Mouse (Mus musculus): ENCODE results near the gene Tm6sf1. TPM values are rescaled to one million over a fixed set of nuclear protein-coding genes. Genes with fewer than 3 reads are reported as not detected.

The Tm6sf1 gene
- total RNA-seq (2012; rRNA removed), result 0.59 and 0.93 TPM in 2 replicates
- 0.28 and 0.54 TPM in 2 replicates for total RNA-seq (2014; rRNA removed)
- polyA plus RNA-seq (2012; ENCODE audit: insufficient read length, low read depth), result 0.57 and 0.68 TPM in 2 replicates

DNA sequence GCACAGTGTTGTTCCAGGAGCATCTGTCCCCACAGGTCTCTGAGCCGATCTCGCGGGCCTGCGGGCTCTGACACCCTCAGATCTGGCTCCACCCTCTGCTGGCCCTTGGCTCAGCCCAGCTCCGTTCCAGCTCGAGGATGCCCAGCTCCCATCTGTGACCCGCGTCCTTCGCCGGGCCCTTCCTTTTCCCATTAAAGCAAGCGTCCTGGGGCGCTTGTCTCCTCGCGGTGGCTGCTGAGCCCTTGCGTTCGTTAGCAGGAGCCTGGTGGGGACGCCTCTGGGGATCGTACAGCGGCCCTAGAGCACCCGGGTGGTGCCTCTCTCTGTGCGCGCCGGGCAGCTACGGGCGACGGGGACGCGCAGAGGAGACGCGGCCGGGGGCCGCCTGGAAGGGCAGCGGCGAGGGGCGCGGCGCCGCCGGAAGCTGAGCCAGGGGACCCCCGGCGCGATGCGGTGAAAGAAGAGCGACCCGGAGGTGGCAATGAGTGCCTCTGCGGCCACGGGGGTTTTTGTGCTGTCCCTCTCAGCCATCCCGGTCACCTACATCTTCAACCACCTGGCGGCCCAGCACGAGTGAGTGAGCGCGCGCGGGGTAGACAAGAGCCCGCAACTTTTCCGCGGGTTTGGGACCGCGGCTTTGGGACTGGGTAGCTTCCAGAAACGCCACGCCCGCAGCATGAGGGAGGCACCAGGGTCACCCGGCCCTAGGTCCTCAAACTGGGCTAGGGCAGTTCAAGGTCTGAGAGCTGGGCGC lies at the start of gene Tm6sf1:
TSS of gene Tm6sf1 (plus strand) at position 34 of the 754 bp plus-strand sequence.
- Histone ChIP-seq H3K9me3 (replicated peaks; ENCODE audit: low read length) (no peaks in the 10 kb centered on the region), H3K79me2 (replicated peaks; ENCODE audit: control insufficient read depth, extremely low read depth, insufficient read depth, poor library complexity, severe bottlenecking) (no peaks in the 10 kb centered on the region), H3K4me3 (replicated peaks in 1 of 3; ENCODE audit: low read depth in 2 of 3, low read length in 2 of 3, poor library complexity in 1 of 3) (peak within 1 kb of the TSS; percentile 28 to 51 (median 28)), H3K36me3 (replicated peaks in 1 of 2; ENCODE audit: control insufficient read depth in 1 of 2, insufficient read depth in 1 of 2, low read length in 1 of 2) (no peaks in the 10 kb centered on the region), H3K4me1 (ENCODE audit: control insufficient read depth in 1 of 2, insufficient read depth in 2 of 2) (peaks cover 23 to 54% of the 10 kb centered on the region in 2 experiments), H3K27ac (ENCODE audit: insufficient read depth, low read depth) (no peak within 1 kb of the TSS), H3K4me2 (ENCODE audit: insufficient read depth, low read depth, poor library complexity, severe bottlenecking) (peak within 1 kb of the TSS; percentile 88), H3K27me3 (replicated peaks) (peaks cover 14% of the 10 kb centered on the region), H3K9ac (ENCODE audit: insufficient read depth, low read depth) (peak within 1 kb of the TSS; percentile 21; the same call in 1 of the 2 replicates)
- in situ Hi-C loops (cut with MboI; ENCODE audit: low pct_ligation_motif_present, low pct_unique_long_range_greater_than_20kb, low sequenced_read_pairs), result no loop called here
- DNase-seq (ENCODE audit: extremely low read depth), result no peak
- TF ChIP-seq POLR2AphosphoS2 (IDR thresholded peaks at IDR 0.05; ENCODE audit: low read depth, low read length), result no peak
- no peak for TF ChIP-seq CTCF (conservative IDR thresholded peaks at IDR 0.05 in 1 of 2, IDR thresholded peaks at IDR 0.05 in 1 of 2; ENCODE audit: low read depth in 2 of 2, low read length in 2 of 2)
- no peak for TF ChIP-seq MXI1 (IDR thresholded peaks at IDR 0.05; ENCODE audit: low read depth, low read length)
- dilution Hi-C loops (cut with MboI; ENCODE audit: extremely low pct_ligation_motif_present, extremely low pct_unique_long_range_greater_than_20kb, low sequenced_read_pairs), result no loop called here

DNA sequence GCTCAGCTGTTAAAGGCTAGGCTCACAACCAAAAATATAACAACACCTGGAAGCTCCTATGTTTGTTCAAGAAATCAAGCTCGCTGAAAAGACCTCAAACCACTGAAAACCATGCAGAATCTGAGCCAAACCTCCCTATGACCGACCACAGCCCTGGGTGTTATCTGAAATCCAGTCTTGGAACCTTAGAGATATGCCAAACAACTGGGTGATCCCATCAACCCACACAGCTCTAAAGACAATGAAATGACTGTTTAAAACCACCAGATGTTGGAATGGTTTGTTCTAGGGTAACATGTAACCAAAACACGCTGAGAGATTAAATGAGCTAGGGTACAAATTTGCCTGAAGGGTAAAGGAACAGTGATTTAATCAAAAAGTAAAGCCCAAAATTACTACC lies 33.9 kb upstream of the Tm6sf1 start:
- DNase-seq (ENCODE audit: extremely low read depth), result no peak
- dilution Hi-C loops (cut with MboI; ENCODE audit: extremely low pct_ligation_motif_present, extremely low pct_unique_long_range_greater_than_20kb, low sequenced_read_pairs), result no loop called here
- Histone ChIP-seq H3K27me3 (replicated peaks) (no peaks in the 10 kb centered on the region), H3K27ac (ENCODE audit: insufficient read depth, low read depth) (no peak overlapping the region), H3K4me2 (ENCODE audit: insufficient read depth, low read depth, poor library complexity, severe bottlenecking) (no peak overlapping the region), H3K4me3 (replicated peaks in 1 of 3; ENCODE audit: low read depth in 2 of 3, low read length in 2 of 3, poor library complexity in 1 of 3) (no peak overlapping the region), H3K9ac (ENCODE audit: insufficient read depth, low read depth) (no peak overlapping the region), H3K4me1 (ENCODE audit: control insufficient read depth in 1 of 2, insufficient read depth in 2 of 2) (peaks cover 6 to 37% of the 10 kb centered on the region in 2 experiments), H3K36me3 (replicated peaks in 1 of 2; ENCODE audit: control insufficient read depth in 1 of 2, insufficient read depth in 1 of 2, low read length in 1 of 2) (peaks cover 0 to 17% of the 10 kb centered on the region in 2 experiments), H3K79me2 (replicated peaks; ENCODE audit: control insufficient read depth, extremely low read depth, insufficient read depth, poor library complexity, severe bottlenecking) (peaks cover 53% of the 10 kb centered on the region), H3K9me3 (replicated peaks; ENCODE audit: low read length) (no peaks in the 10 kb centered on the region)
- TF ChIP-seq TBP (conservative IDR thresholded peaks at IDR 0.05; ENCODE audit: low read depth, low read length), result no peak
- TF ChIP-seq USF2 (conservative IDR thresholded peaks at IDR 0.05; ENCODE audit: low read depth, low read length), result no peak
- TF ChIP-seq RAD21 (IDR thresholded peaks at IDR 0.05; ENCODE audit: low read depth, low read length), result no peak
- no peak for TF ChIP-seq MEF2A (IDR thresholded peaks at IDR 0.05; ENCODE audit: borderline replicate concordance, low read depth, low read length)
- no peak for TF ChIP-seq CHD2 (IDR thresholded peaks at IDR 0.05; ENCODE audit: low read length)
- no peak for TF ChIP-seq E2F4 (IDR thresholded peaks at IDR 0.05; ENCODE audit: insufficient replicate concordance, low read depth, low read length)
- no peak for TF ChIP-seq IRF4 (IDR thresholded peaks at IDR 0.05; ENCODE audit: low read depth, low read length)
- TF ChIP-seq ZC3H11A (IDR thresholded peaks at IDR 0.05; ENCODE audit: low read depth, low read length), result no peak
- no peak for TF ChIP-seq CHD1 (IDR thresholded peaks at IDR 0.05; ENCODE audit: low read depth, low read length)
- no peak for TF ChIP-seq ZMIZ1 (IDR thresholded peaks at IDR 0.05; ENCODE audit: low read depth, low read length)
- no peak for TF ChIP-seq SMC3 (IDR thresholded peaks at IDR 0.05; ENCODE audit: low read depth, low read length)
- TF ChIP-seq MAFK (IDR thresholded peaks at IDR 0.05; ENCODE audit: insufficient replicate concordance, low read length), result no peak
- TF ChIP-seq PAX5 (IDR thresholded peaks at IDR 0.05; ENCODE audit: low read length), result no peak
- no peak for TF ChIP-seq TCF12 (IDR thresholded peaks at IDR 0.05; ENCODE audit: low read depth, low read length)
- no peak for TF ChIP-seq UBTF (IDR thresholded peaks at IDR 0.05; ENCODE audit: low read depth, low read length)
- no peak for TF ChIP-seq RCOR1 (conservative IDR thresholded peaks at IDR 0.05; ENCODE audit: low read depth, low read length)
- no peak for TF ChIP-seq NRF1 (IDR thresholded peaks at IDR 0.05; ENCODE audit: low read depth, low read length)
- in situ Hi-C loops (cut with MboI; ENCODE audit: low pct_ligation_motif_present, low pct_unique_long_range_greater_than_20kb, low sequenced_read_pairs), result no loop called here

Data from CH12.LX (cell line).